In genomic region chr2:59206190-59206589, GRCm38 (mm10) we compare ENCODE assay signal across 20 mouse cellular contexts. TPM values are rescaled to one million over a fixed set of nuclear protein-coding genes. Genes with fewer than 3 reads are reported as not detected.
DNase-seq lines count a peak whose midpoint lies in the region; ATAC-seq and TF ChIP-seq lines count a peak whose summit lies in the region.
"Had no signal": no experiment of that assay in that cellular context is flagged by ENCODE, and none has a peak within 500 bp of the region (broad histone marks: within the 10 kb centered on the region; RNA-seq: fewer than 3 reads in every experiment).

No protein-coding gene starts in this region.

- WGBS in heart, adult 2 months, result 67% methylated on average over 2 of the region's 2 CpGs
- 70% methylated on average over 2 of the region's 2 CpGs for WGBS in heart, embryonic 16.5 days
- WGBS in limb, embryonic 10.5 days, result 95% methylated on average over 2 of the region's 2 CpGs

- H3K4me3 ChIP-seq in heart, adult 2 months, result no peak overlapping the region
- H3K4me3 ChIP-seq in heart, embryonic 16.5 days (ENCODE audit: low read length), result no peak overlapping the region
- no peak overlapping the region for H3K4me3 ChIP-seq in limb, embryonic 10.5 days
- H3K4me3 ChIP-seq: embryonic facial prominence, embryonic 12.5 days; forebrain, embryonic 15.5 days; hindbrain, embryonic 15.5 days had no signal

- H3K9ac ChIP-seq in heart, adult 2 months (ENCODE audit: low read depth, low read length), result no peak overlapping the region
- H3K9ac ChIP-seq in heart, embryonic 16.5 days (ENCODE audit: low read length), result no peak overlapping the region
- H3K9ac ChIP-seq: embryonic facial prominence, embryonic 12.5 days; forebrain, embryonic 15.5 days; hindbrain, embryonic 15.5 days had no signal

- no peak for TF ChIP-seq CTCF in heart, adult 2 months (IDR thresholded peaks at IDR 0.05)

- peaks cover 18% of the 10 kb centered on the region for H3K4me1 ChIP-seq in heart, adult 2 months (ENCODE audit: control insufficient read depth, insufficient read depth, low read length)
- peaks cover 55% of the 10 kb centered on the region for H3K4me1 ChIP-seq in heart, embryonic 16.5 days (ENCODE audit: control insufficient read depth, insufficient read depth, low read length)
- peaks cover 12% of the 10 kb centered on the region for H3K4me1 ChIP-seq in limb, embryonic 10.5 days

- H3K36me3 ChIP-seq in heart, adult 2 months (ENCODE audit: control insufficient read depth, insufficient read depth, low read length), result peaks cover 5% of the 10 kb centered on the region; the same call in 1 of the 2 replicates
- no peaks in the 10 kb centered on the region; the same call in 1 of the 2 replicates for H3K36me3 ChIP-seq in heart, embryonic 16.5 days (ENCODE audit: control insufficient read depth, insufficient read depth)
- no peaks in the 10 kb centered on the region for H3K36me3 ChIP-seq in limb, embryonic 10.5 days
- H3K36me3 ChIP-seq: embryonic facial prominence, embryonic 12.5 days; forebrain, embryonic 15.5 days; hindbrain, embryonic 15.5 days had no signal

- no peak overlapping the region for H3K4me2 ChIP-seq in heart, embryonic 16.5 days (ENCODE audit: low read depth, low read length)
- H3K4me2 ChIP-seq: embryonic facial prominence, embryonic 12.5 days; forebrain, embryonic 15.5 days; hindbrain, embryonic 15.5 days had no signal

- peak; percentile 61 for DNase-seq in cerebellum, adult 9-10 months
- no peak for DNase-seq in cerebellum, postnatal 4 days (ENCODE audit: low spot score in 2 of 2)
- DNase-seq in heart, adult 2 months, result peak in 1 of 2 experiments; percentile 25
- no peak for DNase-seq in heart, adult 8-10 months (ENCODE audit: low spot score)
- no peak for DNase-seq in heart, postnatal 25 days (ENCODE audit: low spot score)
- DNase-seq in limb, embryonic 10.5 days (ENCODE audit: low spot score), result peak; percentile 28
- DNase-seq: adrenal gland, postnatal 14 days; cerebellum, postnatal 14 days; gastrocnemius, postnatal 36 days; kidney, adult 11 months; kidney, adult 9 months had no signal

- no peak for TF ChIP-seq POLR2A in heart, adult 2 months (IDR thresholded peaks at IDR 0.05; ENCODE audit: insufficient read depth, low read depth, low read length)

- no peak for TF ChIP-seq EP300 in heart, adult 2 months (IDR thresholded peaks at IDR 0.05; ENCODE audit: insufficient read depth, low read depth, low read length)

- no peaks in the 10 kb centered on the region for H3K9me3 ChIP-seq in heart, embryonic 16.5 days (replicated peaks; ENCODE audit: control insufficient read depth, low read length)
- no peaks in the 10 kb centered on the region for H3K9me3 ChIP-seq in limb, embryonic 10.5 days (replicated peaks)
- H3K9me3 ChIP-seq: embryonic facial prominence, embryonic 12.5 days; forebrain, embryonic 15.5 days; hindbrain, embryonic 15.5 days had no signal

- no peak for ATAC-seq in heart, embryonic 16.5 days (replicated peaks; ENCODE audit: extremely low read depth, insufficient read depth, low FRiP score)
- ATAC-seq: activated CD4-positive, CD25-positive, alpha-beta regulatory T cell, adult 4 months; forebrain, embryonic 15.5 days; Patski had no signal

- H3K79me2 ChIP-seq in heart, adult 2 months (replicated peaks; ENCODE audit: control insufficient read depth, insufficient read depth, low read length), result peaks cover 1% of the 10 kb centered on the region; the same call in 1 of the 2 replicates

- no peaks in the 10 kb centered on the region for H3K27me3 ChIP-seq in heart, adult 2 months (ENCODE audit: control insufficient read depth, insufficient read depth, low read length)
- no peaks in the 10 kb centered on the region for H3K27me3 ChIP-seq in heart, embryonic 16.5 days (ENCODE audit: control insufficient read depth, insufficient read depth, low read length)
- H3K27me3 ChIP-seq in limb, embryonic 10.5 days (ENCODE audit: low read depth, poor library complexity, severe bottlenecking), result no peaks in the 10 kb centered on the region
- H3K27me3 ChIP-seq: CH12.LX; embryonic facial prominence, embryonic 12.5 days; forebrain, embryonic 15.5 days; hindbrain, embryonic 15.5 days; Patski had no signal

- intact Hi-C loops in heart, adult 2 months (cut with DNase I), result loop anchor here (5.0 kb wide), 1 partner anchor 44 kb away; the partner anchor contains the start of genes Ccdc148 and Pkp4
- intact Hi-C loops in heart, postnatal 25 days (cut with DNase I), result no loop called here

- peak overlapping the region; percentile 26 for H3K27ac ChIP-seq in heart, adult 2 months
- peak overlapping the region; percentile 86 for H3K27ac ChIP-seq in heart, embryonic 16.5 days (ENCODE audit: low read length)
- H3K27ac ChIP-seq in limb, embryonic 10.5 days, result no peak overlapping the region
- H3K27ac ChIP-seq: embryonic facial prominence, embryonic 12.5 days; forebrain, embryonic 15.5 days; hindbrain, embryonic 15.5 days; kidney, postnatal 0 days had no signal

RNA-seq across cellular contexts. Expression of gene Pkp4, which starts 45.5 kb away (rescaled TPM):
- 100 to 1,000 TPM; 152 to 174 TPM for total RNA-seq in heart, adult 2 months (2021)
- polyA plus RNA-seq in heart, adult 2 months (2012; rRNA removed), result 61.5 and 92.5 TPM in 2 replicates
- 100 to 1,000 TPM; 165 to 198 (median 178) TPM for total RNA-seq in heart, adult 8-10 months (2022)
- 44.5 and 48.3 TPM in 2 replicates for polyA plus RNA-seq in heart, embryonic 16.5 days (2015; fragmentation: Nextera tagmentation; extraction: Ambion mirVana)
- 100 to 1,000 TPM; 148 to 155 TPM for total RNA-seq in heart, postnatal 25 days (2021)
- 12.4 and 15.0 TPM in 2 replicates for polyA plus RNA-seq in limb, embryonic 10.5 days (2016; fragmentation: Nextera tagmentation; extraction: Ambion mirVana)
- total RNA-seq: CH12.LX had no signal

RNA-seq across cellular contexts. Expression of gene Ccdc148, which starts 45.7 kb away (rescaled TPM):
- under 1 TPM; 0.60 to 0.93 TPM for total RNA-seq in heart, adult 2 months (2021)
- polyA plus RNA-seq in heart, adult 2 months (2012; rRNA removed), result 0.10 and 0.18 TPM in 2 replicates
- total RNA-seq in heart, adult 8-10 months (2022), result under 1 TPM; 0.37 to 0.88 (median 0.64) TPM
- polyA plus RNA-seq in heart, embryonic 16.5 days (2015; fragmentation: Nextera tagmentation; extraction: Ambion mirVana), result 1.0 and 1.1 TPM in 2 replicates
- under 1 TPM; 0.64 to 0.83 TPM for total RNA-seq in heart, postnatal 25 days (2021)
- polyA plus RNA-seq in limb, embryonic 10.5 days (2016; fragmentation: Nextera tagmentation; extraction: Ambion mirVana), result 0.23 and 0.70 TPM in 2 replicates
- total RNA-seq: CH12.LX; gastrocnemius, adult 8-10 months had no signal

Comparison
In these comparisons a context has a peak if more than half of its experiments do, and no peak if none do; other contexts are left out.
1. DNase-seq: peak in cerebellum, adult 9-10 months (single experiment) and limb, embryonic 10.5 days (single experiment); none in cerebellum, postnatal 4 days (0 of 2), heart, adult 8-10 months (single experiment) and heart, postnatal 25 days (single experiment).